Mouse (Mus musculus) left cerebral cortex, postnatal 14 days (tissue): ENCODE results near the gene Hcn4. TPM values are rescaled to one million over a fixed set of nuclear protein-coding genes. Genes with fewer than 3 reads are reported as not detected.

Experiments
- DNase-seq, 2 experiments: peaks; one replicate each; pipeline ENCODE4 v3.0.0; 2021 to 2022; ENCODE audit warnings: low spot score in 2 of 2, mixed read lengths in 1 of 2
- intact Hi-C: fragments of 180-260 bp; cut with DNase I; formaldehyde crosslinking; loops from one replicate; pipeline ENCODE4 v1.15.1; 2025
- total RNA-seq, 2 experiments: library from RNA; stranded (reverse); gene quantifications; 2 replicates each; pipeline ENCODE4 v1.2.3; 2021

Gene Hcn4
- total RNA-seq, 2 experiments from 2014 or later, result 9.9 to 11.3 TPM

DNA sequence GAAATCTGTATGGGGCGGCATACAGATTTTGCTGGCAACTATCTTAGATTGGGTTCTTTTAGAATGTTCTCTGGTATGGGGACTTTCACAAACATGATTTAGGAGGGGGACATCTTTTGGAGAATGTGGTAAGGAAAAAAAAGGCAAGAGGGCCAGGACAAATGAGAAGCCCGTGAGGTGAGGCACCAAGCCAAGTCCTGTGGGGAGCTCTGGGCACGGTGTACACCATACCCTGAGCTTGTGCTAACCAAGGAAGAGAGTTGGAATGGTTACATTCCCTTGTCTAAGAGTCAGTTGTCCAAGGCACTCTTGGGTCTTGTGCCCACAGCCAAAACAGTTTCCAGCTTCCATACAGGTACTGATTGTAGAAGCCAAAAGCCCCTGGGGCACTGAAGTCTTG is 21.4 kb downstream of the Hcn4 start:
- intact Hi-C loops, result no loop called here
- no peak for DNase-seq

DNA sequence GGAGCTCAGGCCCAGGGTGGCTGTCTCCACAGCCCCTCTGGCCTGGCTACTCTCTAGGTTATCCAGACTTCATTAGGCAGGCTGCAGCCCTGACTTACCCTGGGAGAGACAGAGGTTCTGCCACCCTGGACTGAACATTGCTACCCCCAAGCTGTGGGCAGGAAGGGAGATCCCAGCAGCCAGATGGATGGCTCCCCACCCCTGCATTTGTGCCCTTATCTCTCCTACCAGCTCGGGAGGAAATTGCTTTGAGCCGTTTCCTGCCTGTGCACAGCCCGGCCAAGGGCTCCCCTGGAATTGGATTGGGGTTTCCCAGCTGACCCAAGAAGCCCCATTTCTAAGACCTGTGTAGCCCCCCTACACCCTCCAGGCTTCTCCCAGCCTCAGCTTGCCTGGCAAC is 23.8 kb downstream of the Hcn4 start:
- intact Hi-C loops, result no loop called here
- DNase-seq, result no peak

DNA sequence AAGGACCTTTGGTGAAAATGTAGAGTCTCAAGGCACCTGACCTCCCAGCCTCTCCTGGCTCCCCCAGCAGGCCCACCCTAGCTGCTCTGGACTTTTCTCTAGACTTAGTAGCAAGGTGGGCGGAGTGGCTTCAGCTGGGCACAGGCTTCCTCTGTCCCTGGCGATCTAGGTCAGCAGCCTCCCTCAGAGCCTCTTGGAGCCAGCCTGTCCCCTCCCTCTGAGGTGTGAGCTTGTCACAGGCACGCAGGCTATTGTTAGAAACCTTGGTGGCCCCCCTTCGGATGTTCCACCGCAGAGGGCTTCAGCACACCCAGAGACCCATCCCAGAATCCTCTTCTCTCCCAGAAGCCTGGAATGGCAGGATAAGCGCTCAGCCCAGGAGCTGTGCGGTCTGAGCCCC is 24.5 kb downstream of the Hcn4 start:
- intact Hi-C loops, result no loop called here
- no peak for DNase-seq

DNA sequence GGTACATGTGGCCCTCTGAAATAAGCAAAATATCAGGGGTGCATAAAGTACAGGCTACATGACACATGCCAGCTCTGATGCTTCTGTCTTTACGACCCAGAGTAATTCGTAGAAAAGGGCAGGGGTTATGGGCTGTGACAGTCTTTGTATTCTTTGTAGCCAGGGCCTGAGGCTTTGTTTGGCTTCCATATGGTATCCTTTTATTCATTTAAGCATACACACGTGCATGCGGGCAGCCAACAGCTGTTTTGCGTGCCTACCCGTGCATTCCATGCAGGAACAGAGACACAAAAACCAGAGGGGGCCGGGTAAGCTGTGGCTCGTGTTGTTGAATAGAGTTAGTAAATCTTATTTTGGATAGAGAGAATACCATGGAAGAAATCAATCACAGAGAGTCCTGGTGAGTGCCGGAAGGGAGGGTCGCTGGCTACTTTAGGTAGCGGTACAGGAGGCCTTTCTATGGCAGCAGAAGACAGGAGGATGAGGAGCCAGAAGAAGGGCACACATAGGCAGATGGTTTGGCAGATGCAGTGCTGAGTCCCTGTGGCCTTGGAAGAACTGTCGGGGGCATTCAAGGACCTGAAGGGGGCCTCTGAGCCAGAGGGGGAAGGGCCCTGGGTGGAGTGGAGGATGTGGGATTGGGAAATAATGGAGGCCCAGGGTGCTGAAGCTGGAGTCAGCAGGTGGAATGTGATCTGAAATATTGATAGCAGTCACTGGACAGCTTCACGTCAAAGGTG is 26.5 kb downstream of the Hcn4 start:
- intact Hi-C loops, result no loop called here
- no peak for DNase-seq

DNA sequence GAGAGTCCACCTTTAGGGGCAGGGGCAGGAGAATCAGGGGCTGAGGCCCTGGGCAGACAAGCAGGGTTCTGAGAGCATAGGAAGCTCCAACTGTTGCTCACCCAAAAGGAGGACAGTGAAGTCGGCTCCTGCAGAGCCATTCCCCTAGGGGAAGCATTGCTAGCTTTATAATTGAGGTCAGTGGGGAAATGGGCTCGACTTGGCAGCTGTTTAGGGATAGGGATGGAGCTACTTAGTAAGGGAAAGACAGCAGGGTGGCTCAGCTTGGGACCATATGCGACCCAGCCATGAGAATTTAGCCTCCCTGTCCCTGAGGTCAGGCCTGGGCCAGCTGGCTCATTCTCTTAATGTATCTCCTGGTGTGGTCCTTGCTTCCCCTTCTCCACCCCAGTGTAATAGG is 31.7 kb downstream of the Hcn4 start:
- intact Hi-C loops, result no loop called here

DNA sequence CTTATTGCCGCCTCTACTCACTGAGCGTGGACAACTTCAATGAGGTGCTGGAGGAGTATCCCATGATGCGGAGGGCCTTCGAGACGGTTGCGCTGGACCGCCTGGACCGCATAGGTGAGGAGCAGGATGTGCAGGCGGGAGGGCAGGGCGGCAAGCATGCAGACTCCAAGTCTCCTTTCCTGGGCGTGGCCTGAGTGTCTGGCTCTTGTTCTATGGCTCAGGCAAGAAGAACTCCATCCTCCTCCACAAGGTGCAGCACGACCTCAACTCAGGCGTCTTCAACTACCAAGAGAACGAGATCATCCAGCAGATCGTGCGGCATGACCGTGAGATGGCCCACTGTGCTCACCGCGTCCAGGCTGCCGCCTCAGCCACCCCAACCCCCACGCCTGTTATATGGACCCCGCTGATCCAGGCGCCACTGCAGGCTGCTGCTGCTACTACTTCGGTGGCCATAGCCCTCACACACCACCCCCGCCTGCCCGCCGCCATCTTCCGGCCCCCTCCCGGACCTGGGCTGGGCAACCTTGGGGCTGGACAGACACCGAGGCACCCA is 35.9 kb downstream of the Hcn4 start:
- intact Hi-C loops, result no loop called here
- DNase-seq, result no peak

More for the DNA sequence above, 31.7 kb downstream of the Hcn4 start:
- DNase-seq, result no peak

DNA sequence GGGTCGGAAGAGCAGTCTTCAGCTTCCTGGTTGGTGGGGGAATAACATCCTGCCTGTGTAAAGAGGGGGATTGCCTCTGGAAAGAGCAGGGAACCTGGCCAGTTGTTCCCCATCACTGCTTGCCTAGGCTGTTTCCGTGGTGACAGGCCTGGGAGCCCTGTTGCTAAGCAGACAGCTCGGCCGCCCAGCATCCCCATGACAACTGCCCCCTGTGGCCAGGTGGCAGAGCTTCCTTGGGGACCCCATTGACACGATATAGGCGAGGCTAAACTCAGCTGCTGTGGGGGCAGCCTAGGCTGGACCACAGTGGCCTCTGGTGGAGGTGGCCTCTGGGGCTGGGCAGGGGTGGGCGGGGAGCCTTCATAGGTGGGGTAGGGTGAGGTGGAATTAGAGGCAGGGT is 40.6 kb downstream of the Hcn4 start:
- DNase-seq, result peak; percentile 41 to 60
- intact Hi-C loops, result no loop called here

DNA sequence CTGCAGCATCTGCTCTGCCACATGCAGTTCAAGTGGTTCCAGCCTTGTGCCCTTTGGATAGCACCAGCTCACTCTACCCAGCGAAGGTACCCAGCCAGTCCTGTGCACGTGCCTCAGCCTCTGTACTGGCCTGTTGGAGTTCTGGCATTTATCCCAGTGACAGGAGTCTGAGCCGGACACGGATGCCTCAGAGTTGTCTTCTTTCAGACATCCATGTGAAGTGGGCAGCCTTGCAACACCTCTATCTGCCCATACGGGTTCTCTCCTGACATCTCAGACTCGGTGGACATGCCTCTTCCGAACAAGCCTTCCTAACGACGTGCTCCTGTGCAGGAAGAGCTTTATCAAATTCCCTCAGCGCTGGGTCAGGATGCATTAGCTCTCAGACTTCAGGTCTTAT is 47.9 kb downstream of the Hcn4 start:
- DNase-seq, result no peak
- intact Hi-C loops, result loop anchor here (10.0 kb wide), 2 partner anchors 206 to 326 kb away; no protein-coding TSS in a partner anchor

DNA sequence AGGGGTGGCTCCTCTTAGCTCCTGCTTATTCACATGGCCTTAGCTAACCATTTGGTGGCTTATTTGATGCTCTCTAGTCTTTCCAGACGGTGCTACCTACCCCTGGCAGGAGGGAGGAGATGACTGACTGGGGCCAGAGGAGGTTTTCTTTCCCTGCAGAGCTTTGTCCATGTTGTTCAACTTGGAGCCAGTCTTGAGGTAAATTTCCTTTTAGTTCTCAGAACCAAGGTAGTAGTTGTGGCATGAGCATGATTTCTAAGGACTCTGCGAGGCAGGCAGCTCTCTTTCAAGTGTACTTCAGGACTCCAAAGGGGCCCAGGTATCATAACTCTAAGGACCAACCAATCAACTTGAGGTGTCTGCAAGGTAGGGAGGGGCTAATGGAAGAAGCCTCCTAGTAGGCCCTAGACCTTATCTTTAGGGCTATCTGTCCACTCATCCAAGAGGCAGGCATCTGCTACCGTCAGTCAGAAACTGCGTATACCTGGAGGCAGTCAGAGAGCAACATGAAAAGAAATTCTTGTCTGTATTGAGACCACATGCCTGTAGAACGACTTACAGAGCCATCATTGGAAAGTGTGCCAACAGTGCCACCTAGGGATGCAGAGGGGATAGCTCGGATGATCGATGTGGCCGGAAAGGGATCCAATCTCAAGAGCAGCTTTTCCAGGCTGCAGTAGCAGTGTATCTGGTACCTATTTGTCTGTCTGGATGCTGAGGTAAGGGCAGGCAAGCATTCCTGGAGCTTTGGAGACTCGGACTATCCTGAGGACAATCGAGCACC is 50.5 kb downstream of the Hcn4 start:
- intact Hi-C loops, result loop anchor here (10.0 kb wide), 2 partner anchors 209 to 329 kb away; no protein-coding TSS in a partner anchor

DNA sequence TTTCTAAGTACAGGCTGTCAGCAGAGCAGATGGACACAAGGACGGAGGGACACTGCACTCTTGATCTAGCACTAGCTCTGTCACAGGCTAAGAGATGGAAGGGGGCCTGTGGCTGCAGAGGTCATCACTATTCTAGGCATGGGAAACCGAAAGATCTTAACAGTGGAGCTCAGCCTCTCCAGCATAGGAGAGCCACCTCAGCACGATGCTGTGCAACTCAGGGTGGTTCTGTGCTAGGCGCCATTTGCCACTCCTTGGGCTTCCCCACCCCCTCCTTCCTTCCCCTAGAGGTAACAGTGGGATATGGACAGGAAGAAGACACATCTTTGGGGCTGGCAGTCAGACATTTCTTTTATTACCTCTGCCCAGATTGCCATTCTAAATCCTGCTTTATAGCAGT is 51.1 kb downstream of the Hcn4 start:
- intact Hi-C loops, result loop anchor here (10.0 kb wide), 2 partner anchors 210 to 330 kb away; no protein-coding TSS in a partner anchor
- no peak for DNase-seq

More for the DNA sequence above, 50.5 kb downstream of the Hcn4 start:
- peak; percentile 81 to 83 for DNase-seq

DNA sequence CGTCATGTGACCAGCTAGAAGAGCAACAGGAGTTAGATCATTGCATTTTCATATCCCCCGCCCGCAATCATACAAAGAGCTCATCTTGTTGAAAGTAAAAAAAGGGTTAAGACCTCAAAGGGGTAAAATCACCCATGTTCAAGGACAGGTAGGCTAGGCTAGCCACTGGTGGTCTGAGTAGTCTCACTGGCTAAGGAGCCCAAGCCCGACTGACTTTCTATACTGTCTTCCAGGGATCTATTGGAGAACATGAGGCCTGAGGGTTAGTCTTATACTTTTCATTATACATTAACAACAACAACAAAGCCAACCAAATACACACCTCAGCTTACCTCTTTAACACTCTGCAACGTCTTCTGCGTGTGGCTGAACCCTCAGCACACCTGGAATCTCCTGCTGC is 52.2 kb downstream of the Hcn4 start:
- no peak for DNase-seq
- intact Hi-C loops, result loop anchor here (10.0 kb wide), 2 partner anchors 211 to 331 kb away; no protein-coding TSS in a partner anchor

DNA sequence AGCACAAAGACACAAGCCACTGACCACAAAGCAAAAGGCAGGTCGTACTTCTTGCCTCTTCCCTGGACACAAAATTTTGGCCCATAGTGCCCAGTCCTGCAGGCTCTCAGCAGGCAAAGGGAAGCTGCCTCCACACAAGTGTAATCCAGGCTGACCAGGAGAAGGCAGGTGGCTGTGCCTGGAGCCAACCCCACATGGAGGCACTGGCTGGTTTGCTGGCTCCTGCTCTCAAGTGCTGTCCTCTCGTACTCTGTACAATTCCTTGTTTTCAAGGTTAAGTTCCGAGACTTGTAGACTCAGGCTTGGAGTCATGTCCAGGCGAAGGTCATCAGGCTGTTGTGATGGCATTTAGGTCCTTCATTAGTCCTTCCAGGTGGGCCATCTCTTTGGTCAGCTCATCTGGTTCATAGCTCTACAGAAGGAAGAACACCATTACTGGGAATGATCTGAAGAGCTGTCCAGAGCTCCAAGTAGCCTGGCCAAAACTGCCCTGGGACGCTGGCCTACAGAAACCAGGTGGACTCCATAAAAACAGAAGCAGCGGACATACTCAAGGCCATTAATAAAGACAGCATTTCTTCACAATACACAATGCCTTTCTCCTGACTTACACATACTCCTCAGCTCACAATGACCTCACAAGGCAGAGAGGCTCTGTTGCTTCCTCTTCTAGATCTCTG is 53.9 kb downstream of the Hcn4 start:
- no peak for DNase-seq
- intact Hi-C loops, result loop anchor here (10.0 kb wide), 2 partner anchors 212 to 332 kb away; no protein-coding TSS in a partner anchor

DNA sequence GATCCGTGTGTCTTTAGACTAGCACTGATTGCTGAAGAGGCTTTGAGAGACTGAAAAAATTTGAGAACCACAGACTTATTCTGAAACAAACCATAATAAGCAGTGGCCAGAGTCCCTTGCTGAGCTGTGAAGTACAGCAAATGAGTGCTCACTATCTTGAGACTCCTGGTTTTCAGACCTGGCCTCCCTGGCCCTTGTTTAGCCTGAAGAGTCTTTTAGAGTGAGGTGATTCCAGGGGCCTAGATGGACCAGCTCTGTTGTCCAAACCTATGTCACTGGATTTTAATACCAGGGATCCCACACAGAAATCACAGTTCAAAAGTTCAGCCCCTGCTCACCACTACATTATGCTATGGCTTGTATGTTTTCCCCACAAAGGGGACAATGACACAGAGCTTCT is 56.6 kb downstream of the Hcn4 start:
- intact Hi-C loops, result loop anchor here (10.0 kb wide), 2 partner anchors 215 to 335 kb away; no protein-coding TSS in a partner anchor
- no peak for DNase-seq

DNA sequence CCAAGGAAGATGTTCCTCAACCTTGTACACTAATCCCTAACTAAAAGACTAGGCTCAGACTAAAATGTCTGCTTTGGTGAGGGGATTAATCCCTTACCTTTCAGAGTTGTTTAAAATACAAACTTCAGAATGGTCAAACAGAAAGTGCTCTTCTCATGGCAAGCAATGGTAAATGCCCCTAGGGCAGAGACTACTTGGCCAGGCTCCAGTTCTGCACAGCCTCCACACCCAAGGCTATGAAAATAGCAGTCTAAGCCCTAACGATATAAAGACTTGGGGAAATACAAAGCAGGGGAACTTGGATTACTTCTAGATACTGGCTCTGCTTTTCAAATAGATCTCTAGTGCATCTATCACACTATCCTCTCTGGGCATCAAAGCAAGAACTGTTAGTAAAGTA is 59.5 kb downstream of the Hcn4 start:
- intact Hi-C loops, result no loop called here
- DNase-seq, result no peak

DNA sequence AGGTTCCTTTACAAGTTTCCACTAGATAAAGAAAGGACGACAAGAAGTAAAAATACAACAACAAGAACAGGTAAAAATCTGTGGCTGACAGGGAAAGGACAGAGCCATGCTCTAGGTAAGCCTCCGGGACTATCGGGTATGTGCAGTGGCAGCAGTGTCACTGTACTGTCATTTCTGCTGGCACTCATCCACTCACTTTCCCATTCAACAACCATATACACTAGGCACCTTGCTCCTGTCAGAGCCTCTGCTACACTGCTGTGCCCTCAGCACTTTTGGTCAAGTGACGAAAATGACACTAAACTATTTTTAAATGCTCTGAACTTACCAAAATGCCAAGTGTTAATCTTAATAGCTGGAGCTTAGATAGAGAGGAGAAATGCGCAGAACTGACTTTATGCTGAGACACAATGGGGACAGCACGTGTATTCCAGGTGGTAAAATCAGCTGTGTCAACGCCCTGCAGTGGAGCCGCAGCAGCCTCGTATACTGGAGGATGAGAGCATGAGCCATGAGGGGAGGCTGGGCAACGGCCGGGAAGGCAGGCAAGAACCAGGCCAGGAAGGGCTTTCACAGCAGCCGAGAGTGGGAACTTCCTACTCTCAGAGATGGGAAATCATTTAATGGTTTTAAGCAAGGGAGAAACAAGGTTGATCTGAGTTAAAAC is 66.7 kb downstream of the Hcn4 start:
- no peak for DNase-seq
- intact Hi-C loops, result no loop called here

DNA sequence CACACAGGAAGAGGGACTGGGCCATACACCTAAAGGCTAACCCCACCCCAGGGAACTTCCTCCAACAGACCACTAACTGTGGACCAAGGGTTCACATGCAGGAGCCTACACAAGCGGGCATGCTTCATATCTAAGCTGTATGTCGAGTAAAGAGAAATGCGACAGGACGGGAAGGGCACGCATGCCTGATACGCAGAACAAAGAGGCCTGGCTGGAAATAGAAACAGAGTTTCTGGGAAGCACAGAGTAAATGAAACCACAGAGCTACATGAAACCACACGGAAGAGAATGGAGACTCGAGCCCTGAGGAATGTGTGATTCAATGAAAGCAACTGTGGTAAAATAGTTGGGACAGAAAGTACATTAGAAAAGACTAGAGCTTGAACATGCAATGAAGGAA is 67.7 kb downstream of the Hcn4 start:
- intact Hi-C loops, result no loop called here
- no peak for DNase-seq

DNA sequence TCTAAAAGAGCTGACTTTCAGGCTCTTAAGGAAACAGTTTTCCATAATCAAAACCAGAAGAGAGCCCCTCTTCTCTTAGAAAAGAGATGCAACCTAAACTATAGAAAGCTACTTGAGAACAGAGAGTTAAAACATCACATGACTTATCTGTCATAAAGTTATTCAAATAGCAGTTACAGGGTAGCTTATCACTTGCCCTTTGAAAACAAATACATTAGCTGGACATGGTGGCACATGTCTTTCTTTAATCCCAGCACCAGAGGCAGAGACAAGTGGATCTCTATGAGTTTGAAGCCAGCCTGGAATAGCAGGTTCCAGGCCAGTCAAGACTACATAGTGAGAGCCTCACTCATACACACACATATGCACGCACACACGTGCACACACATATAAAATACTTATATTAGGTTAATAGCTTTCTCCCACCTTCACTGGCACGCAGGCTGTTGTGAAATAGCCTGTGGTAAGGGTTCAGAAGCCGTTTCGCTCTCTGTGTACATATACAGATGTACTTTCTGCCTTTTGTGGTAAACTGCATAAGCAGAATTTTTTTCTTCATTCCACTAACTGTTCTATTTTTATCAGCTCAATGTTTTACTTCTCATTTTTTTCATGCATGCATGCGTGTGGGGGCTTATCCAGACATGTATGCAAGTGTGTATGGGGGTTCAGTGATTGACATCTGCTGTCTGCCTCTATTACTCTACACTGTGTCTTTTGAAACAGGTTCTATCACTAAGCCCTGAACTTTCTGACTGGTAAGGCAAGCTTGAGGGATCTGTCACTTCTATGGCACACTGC is 68.8 kb downstream of the Hcn4 start:
- intact Hi-C loops, result no loop called here
- no peak for DNase-seq

DNA sequence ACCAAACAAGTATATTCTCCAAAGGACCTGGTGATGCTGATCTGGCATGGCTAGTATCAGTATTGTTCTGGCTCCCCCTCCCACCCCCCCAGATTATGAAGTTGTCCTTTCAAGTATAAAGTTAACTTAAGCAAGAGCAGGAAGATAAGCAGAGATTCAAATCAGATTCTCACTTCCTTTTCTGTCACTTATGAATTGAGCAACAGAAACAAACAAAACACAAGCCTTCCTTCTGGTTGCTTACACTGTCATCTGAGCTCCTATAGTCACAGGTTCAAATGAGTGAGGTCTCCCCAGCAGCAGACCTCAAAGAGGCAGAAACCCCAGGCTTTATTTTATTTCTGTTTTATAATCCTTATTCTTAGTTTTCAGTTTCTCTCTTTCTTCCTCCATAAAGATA is 76.4 kb downstream of the Hcn4 start:
- intact Hi-C loops, result loop anchor here (5.0 kb wide), 1 partner anchor 383 kb away; no protein-coding TSS in a partner anchor
- DNase-seq, result no peak
